Mouse (Mus musculus) stomach, embryonic 16.5 days (tissue): ENCODE measurements around the gene Slc1a3. TPM values are rescaled to one million over a fixed set of nuclear protein-coding genes. Genes with fewer than 3 reads are reported as not detected.
A peak's percentile ranks its signal among the peaks of the same experiment; 100 is the strongest.

ENCODE experiments used
- ATAC-seq: fragments of 200-750 bp; cut with Nextera tagmentation; 2 replicates; pipeline ENCODE4 v1.8.0; 2017; ENCODE audit warnings: moderate number of reproducible peaks, moderate TSS enrichment; ENCODE audit not compliant: insufficient read depth, low FRiP score
- H3K27ac ChIP-seq: fragments of 300-500 bp; sonication (generic); 2 replicates; pipeline ENCODE4 v1.5.1; 2014; ENCODE audit warnings: low read length
- H3K27me3 ChIP-seq: fragments of 300-500 bp; sonication (generic); 2 replicates; pipeline ENCODE4 v1.6.1; 2014; ENCODE audit warnings: low read length, control low read depth, mixed read lengths; ENCODE audit not compliant: control insufficient read depth, insufficient read depth
- H3K36me3 ChIP-seq: fragments of 300-500 bp; sonication (generic); 2 replicates; pipeline ENCODE4 v1.6.1; 2014; ENCODE audit warnings: low read length; ENCODE audit not compliant: control insufficient read depth, insufficient read depth
- H3K4me1 ChIP-seq: fragments of 300-500 bp; sonication (generic); 2 replicates; pipeline ENCODE4 v1.6.1; 2014; ENCODE audit warnings: low read length, control low read depth, mixed read lengths; ENCODE audit not compliant: control insufficient read depth, insufficient read depth
- H3K4me2 ChIP-seq: fragments of 300-500 bp; sonication (generic); 2 replicates; pipeline ENCODE4 v1.6.1; 2014; ENCODE audit warnings: low read depth, low read length, mixed read lengths
- H3K4me3 ChIP-seq: fragments of 300-500 bp; sonication (generic); replicated peaks from 2 replicates; pipeline ENCODE4 v1.5.1; 2014; ENCODE audit warnings: mild to moderate bottlenecking, low read length
- H3K9ac ChIP-seq: fragments of 300-500 bp; sonication (generic); 2 replicates; pipeline ENCODE4 v1.6.1; 2014; ENCODE audit warnings: low read length
- H3K9me3 ChIP-seq: fragments of 300-500 bp; sonication (generic); replicated peaks from 2 replicates; pipeline ENCODE4 v1.6.1; 2016; ENCODE audit warnings: low read length, control low read depth; ENCODE audit not compliant: control insufficient read depth
- WGBS: fragments of 180-500 bp; shearing (Covaris S2); extraction: QIAGEN DNeasy Blood & Tissue Kit; methylation state at CpG from one replicate; pipeline ENCODE4 v1.1.7; 2014; 5-methylcytosine and 5-hydroxymethylcytosine counted together
- polyA plus RNA-seq: library from polyadenylated mRNA; unstranded; fragments of >200 nt; fragmentation: Nextera tagmentation; extraction: Ambion mirVana; gene quantifications from 2 replicates; pipeline ENCODE4 v1.2.1, GENCODE M21; 2015

Slc1a3 gene
- polyA plus RNA-seq, 1 experiment from 2014 or later, result 14.2 TPM

DNA sequence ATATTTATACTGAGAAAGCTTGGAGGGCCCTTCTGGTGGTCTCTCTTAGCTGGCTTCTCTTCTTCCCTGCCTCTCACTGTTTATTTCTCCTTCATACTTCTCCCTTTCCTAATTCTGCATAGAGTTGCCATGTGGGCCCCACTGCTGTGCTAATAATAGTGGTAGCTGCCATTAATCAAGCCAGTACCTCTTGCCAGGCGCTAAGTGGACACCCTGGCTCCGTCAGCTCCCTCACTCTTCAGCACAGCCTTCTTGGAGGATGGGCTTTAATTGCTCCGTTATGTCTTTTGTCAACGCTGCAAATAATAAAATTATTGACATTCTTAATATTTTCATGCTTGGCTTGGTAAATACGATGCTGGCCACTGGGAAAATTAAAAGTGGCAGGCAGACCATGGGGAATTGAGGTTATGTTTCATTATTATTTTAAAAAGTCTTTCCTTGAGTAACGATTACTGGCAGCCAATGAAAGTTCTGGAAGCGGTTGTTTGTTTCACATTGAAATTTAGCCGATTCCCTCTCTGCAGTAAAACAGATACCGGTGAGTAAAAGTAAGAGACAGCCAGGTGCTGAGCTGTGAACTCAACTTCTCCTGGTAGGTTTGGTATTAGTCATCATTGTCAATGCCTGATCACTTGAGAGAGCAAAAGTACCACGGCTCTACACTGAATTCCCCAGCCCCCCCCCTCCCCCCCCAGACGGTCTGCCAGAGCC is 94.9 kb downstream of the Slc1a3 start:
- H3K4me1 ChIP-seq, result no peaks in the 10 kb centered on the region
- 58% methylated on average over 11 of the region's 11 CpGs for WGBS
- no peak; the same call in 1 of the 2 replicates for ATAC-seq
- no peaks in the 10 kb centered on the region for H3K27me3 ChIP-seq
- H3K27ac ChIP-seq, result no peak overlapping the region
- no peaks in the 10 kb centered on the region for H3K9me3 ChIP-seq
- no peak overlapping the region for H3K4me2 ChIP-seq
- H3K9ac ChIP-seq, result no peak overlapping the region
- H3K4me3 ChIP-seq, result no peak overlapping the region
- no peaks in the 10 kb centered on the region for H3K36me3 ChIP-seq

DNA sequence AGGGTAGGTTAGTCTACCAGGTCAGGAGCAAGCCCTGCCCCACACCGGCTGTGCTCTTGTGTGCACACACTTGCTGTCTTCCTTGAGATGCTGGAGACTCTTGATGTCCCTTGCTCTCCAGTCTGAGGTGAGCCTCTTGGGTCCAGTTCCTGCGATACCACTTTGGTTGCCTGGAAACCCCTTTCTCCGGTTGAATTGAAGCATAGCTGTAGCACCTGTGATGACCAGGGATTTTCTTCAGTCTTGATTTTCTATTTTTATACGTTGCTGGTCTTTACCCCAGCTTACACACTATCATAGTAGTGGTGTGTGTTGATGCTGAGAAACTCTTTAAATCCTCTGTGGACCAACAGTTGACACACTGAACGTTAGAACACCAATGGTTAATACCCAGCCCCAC is 95.9 kb downstream of the Slc1a3 start:
- Histone ChIP-seq H3K9ac (no peak overlapping the region), H3K4me3 (no peak overlapping the region), H3K9me3 (no peaks in the 10 kb centered on the region), H3K27ac (no peak overlapping the region), H3K4me2 (no peak overlapping the region), H3K4me1 (no peaks in the 10 kb centered on the region), H3K36me3 (no peaks in the 10 kb centered on the region), H3K27me3 (no peaks in the 10 kb centered on the region)
- no peak for ATAC-seq
- WGBS, result 81% methylated on average over 5 of the region's 5 CpGs

DNA sequence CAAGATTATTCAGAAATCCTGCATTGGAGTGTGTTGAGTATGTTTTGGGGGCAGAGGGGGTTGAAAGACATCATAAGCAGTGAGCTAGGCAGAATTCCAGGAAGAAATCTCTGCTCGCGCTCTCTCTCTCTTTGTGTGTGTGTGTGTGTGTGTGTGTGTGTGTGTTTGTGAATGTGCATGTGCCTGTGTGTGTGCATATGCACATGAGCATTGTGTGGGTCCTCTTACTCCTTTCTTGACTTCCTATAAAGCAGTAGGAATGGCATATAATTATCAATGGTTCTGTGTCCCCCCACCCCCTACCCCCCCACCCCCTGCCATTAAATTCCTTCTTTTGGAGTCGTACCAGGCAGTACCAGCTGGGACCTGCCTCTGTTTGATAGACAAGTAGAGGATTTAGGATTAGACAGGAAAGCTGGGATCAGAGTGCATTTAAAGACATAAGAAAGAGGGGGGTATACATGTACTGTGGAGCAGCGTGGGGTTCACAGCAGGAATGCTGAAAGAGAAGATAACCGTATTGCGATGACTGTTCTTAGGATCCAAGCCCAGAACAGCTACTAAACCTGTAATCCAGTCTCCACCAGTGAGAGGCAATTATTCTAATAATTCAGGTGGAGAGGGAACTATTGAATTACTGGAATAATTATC is 104.9 kb downstream of the Slc1a3 start:
- Histone ChIP-seq H3K27me3 (no peaks in the 10 kb centered on the region), H3K4me2 (no peak overlapping the region), H3K9ac (no peak overlapping the region), H3K36me3 (no peaks in the 10 kb centered on the region), H3K4me1 (no peaks in the 10 kb centered on the region), H3K9me3 (no peaks in the 10 kb centered on the region), H3K27ac (no peak overlapping the region), H3K4me3 (no peak overlapping the region)
- no peak for ATAC-seq
- 63% methylated on average over 6 of the region's 6 CpGs for WGBS

DNA sequence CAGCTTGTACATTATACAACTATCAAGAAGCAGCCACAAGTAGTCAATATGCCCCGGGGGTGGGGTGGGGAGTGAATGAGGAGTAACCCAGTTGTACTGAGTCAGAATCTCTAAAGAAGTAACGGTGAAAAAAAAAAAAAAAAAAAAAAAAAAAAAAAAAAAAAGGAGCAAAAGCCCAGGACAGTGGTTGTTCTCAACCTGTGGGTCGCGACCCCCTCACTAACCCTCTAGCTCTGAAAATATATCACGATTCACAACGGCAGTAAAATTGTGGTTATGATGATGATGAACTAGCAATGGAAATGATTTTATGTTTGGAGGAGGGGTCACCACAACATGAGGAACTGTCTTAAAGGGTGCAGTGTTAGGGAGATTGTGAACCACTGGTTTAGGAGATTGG is 108.2 kb downstream of the Slc1a3 start:
- no peak overlapping the region for H3K4me2 ChIP-seq
- WGBS, result 83% methylated on average over 6 of the region's 6 CpGs
- H3K27ac ChIP-seq, result no peak overlapping the region
- no peaks in the 10 kb centered on the region for H3K27me3 ChIP-seq
- no peak overlapping the region for H3K4me3 ChIP-seq
- no peaks in the 10 kb centered on the region for H3K4me1 ChIP-seq
- no peak for ATAC-seq
- H3K9me3 ChIP-seq, result no peaks in the 10 kb centered on the region
- H3K36me3 ChIP-seq, result no peaks in the 10 kb centered on the region
- no peak overlapping the region for H3K9ac ChIP-seq

DNA sequence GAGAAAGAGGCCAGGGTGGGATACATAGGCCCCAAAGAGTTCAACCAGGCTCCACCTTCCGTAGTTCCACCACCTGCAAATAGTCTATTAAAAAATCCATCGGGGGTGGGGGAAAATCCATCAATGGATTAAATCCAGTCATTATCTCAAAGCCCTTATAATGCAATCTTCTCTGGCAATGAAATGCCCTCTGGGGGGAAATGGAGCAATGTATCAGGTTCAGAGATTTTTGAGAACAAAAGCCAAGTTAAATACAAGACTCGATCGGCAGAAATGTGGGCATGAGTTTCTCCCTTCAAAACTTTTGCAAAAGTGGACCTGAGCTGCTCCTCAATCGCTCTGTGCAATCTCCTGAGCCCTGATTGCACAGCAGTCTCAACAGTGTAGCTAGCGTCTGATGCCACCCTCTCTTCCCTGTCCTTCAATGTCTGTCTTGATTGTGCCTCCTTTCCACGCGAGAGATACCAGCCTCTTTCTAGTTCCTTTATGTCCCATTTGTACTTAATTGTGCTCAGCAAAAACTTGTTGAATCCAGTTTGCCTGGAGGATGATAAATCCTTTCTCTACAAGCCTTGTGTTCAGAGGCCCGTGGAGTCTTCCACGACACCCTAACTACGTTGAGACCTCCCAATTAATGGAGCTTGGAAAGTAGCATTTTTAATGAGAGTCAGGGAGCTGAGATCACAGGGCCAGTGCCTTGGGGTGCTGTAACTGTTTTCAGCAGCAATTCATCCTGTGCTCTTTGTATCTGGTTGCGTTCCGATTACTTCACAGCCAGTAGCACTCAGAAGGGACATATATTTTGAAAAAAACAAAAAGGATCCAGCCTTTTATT is 109.0 kb downstream of the Slc1a3 start:
- no peak overlapping the region for H3K4me3 ChIP-seq
- no peaks in the 10 kb centered on the region for H3K4me1 ChIP-seq
- H3K27me3 ChIP-seq, result no peaks in the 10 kb centered on the region
- no peaks in the 10 kb centered on the region for H3K9me3 ChIP-seq
- WGBS, result 79% methylated on average over 13 of the region's 13 CpGs
- no peak overlapping the region for H3K4me2 ChIP-seq
- no peak overlapping the region for H3K27ac ChIP-seq
- no peak overlapping the region for H3K9ac ChIP-seq
- ATAC-seq, result no peak
- no peaks in the 10 kb centered on the region for H3K36me3 ChIP-seq

DNA sequence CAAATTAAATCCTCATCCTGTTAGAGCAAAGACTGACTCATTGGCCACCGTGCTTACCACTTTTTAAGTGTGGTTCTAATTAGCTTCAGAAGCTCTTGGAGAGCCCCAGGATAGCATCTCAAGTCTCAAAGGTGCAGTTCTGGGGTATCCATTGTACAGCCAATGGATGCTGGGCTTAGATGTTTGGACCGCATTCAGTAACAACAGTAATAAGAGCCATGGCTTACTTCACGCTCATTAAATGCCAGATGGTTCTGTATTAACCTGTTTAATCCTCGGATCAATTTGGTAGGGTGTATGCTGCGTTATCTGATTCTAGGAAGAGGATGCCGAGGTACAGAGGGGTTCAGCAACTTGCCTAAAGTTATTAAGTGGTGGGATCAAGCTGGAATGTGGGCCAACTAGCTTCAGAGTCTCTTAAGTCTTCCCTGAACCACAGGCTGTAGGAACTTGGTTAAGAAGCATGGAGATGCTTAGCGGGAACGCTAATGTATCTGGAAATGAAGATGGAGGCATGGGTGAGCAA is 114.1 kb downstream of the Slc1a3 start:
- Histone ChIP-seq H3K4me1 (no peaks in the 10 kb centered on the region), H3K27me3 (no peaks in the 10 kb centered on the region), H3K4me2 (no peak overlapping the region), H3K9ac (no peak overlapping the region), H3K9me3 (no peaks in the 10 kb centered on the region), H3K27ac (no peak overlapping the region), H3K4me3 (no peak overlapping the region), H3K36me3 (no peaks in the 10 kb centered on the region)
- WGBS, result 89% methylated on average over 8 of the region's 8 CpGs
- ATAC-seq, result no peak

DNA sequence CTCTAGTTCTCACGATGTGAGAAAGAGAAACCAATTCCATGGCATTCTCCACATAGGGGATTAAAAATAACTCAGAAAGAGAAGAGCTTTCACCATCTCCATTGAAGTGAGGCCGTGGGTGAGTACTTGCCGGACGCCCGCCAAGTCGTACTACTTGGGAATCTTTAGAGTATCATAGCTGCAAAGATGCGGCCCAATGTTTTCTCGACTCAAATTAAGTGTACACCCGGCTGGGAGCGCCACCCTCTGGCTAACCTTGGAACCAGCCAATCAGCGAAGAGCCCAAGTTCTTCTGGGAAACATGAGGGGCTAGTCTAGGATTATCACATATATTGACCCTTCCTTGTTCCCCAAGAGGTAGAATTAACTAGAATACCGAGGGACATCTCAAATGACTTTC is 115.3 kb downstream of the Slc1a3 start:
- H3K9me3 ChIP-seq, result no peaks in the 10 kb centered on the region
- no peak overlapping the region for H3K4me2 ChIP-seq
- H3K4me3 ChIP-seq, result no peak overlapping the region
- H3K36me3 ChIP-seq, result no peaks in the 10 kb centered on the region
- no peak for ATAC-seq
- H3K27ac ChIP-seq, result no peak overlapping the region
- no peak overlapping the region for H3K9ac ChIP-seq
- WGBS, result 80% methylated on average over 12 of the region's 12 CpGs
- H3K4me1 ChIP-seq, result no peaks in the 10 kb centered on the region
- H3K27me3 ChIP-seq, result no peaks in the 10 kb centered on the region

DNA sequence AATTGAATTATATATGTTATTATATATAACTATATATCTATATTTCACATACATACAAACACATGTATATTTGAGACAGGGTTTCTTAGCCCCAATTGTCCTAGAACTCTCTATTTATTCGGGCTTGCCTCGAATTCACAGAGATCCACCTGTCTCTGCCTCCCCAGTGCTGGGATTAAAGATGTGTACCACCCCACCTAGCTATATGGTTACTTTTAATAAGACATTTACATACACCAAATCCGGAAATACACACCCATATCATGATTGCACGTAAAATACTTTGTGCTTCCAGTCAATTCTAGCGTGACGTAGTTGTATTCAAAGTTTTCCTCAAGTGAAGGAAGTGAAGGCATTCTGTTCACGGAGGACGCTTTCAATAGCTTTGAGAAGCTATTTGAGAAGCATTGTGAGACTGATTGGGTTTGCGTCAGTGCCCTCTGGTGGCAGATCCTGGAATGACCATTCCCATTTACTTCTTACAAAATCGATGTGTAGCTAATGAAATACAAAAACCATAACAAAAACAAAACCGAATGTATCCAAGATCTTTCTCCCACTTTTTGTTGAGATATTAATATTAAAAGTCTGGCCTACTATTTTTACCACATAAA is 121.0 kb downstream of the Slc1a3 start:
- peak overlapping the region; percentile 34; the same call in 1 of the 2 replicates for H3K4me2 ChIP-seq
- no peak overlapping the region for H3K27ac ChIP-seq
- no peaks in the 10 kb centered on the region for H3K36me3 ChIP-seq
- H3K9ac ChIP-seq, result no peak overlapping the region
- H3K4me1 ChIP-seq, result no peaks in the 10 kb centered on the region
- H3K4me3 ChIP-seq, result 0 out of 2 replicates have a peak overlapping the region, but pooled peaks have one; percentile 7
- H3K27me3 ChIP-seq, result no peaks in the 10 kb centered on the region
- ATAC-seq, result no peak
- no peaks in the 10 kb centered on the region for H3K9me3 ChIP-seq
- WGBS, result 19% methylated on average over 11 of the region's 11 CpGs
